Comparison of ENCODE assay signal across 19 mouse cellular contexts in the genomic region with DNA sequence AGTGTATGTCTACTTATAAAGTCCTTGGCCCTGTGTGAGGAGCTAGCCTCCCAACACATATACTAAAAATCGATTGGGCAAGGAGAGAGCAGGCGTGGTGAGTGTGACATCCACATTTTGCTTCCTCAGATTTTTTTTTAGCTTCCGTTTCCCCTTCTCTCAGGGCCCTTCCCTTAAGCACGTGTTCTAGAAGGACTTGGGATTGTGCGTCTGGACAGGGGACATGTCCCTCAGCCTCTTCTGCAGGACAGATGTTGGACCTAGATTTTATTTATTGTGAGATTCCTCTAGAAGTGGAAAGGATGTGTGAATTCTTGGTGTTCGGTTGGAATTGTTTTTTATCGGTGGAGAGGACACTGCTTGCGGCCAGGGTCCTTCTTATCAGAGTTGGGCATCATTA. TPM values are rescaled to one million over a fixed set of nuclear protein-coding genes. Genes with fewer than 3 reads are reported as not detected.
DNase-seq lines count a peak whose midpoint lies in the region; ATAC-seq and TF ChIP-seq lines count a peak whose summit lies in the region.
"Had no signal": no experiment of that assay in that cellular context is flagged by ENCODE, and none has a peak within 500 bp of the region (broad histone marks: within the 10 kb centered on the region; RNA-seq: fewer than 3 reads in every experiment).

No protein-coding gene starts in this region.

- intact Hi-C loops in heart, postnatal 14 days (cut with DNase I), result no loop called here

- peaks cover 4% of the 10 kb centered on the region; the same call in 1 of the 2 replicates for H3K36me3 ChIP-seq in heart, embryonic 10.5 days
- H3K36me3 ChIP-seq in liver, adult 2 months (ENCODE audit: control insufficient read depth, insufficient read depth, low read length), result no peaks in the 10 kb centered on the region
- no peaks in the 10 kb centered on the region for H3K36me3 ChIP-seq in intestine, embryonic 15.5 days
- no peaks in the 10 kb centered on the region for H3K36me3 ChIP-seq in macrophage (ENCODE audit: inconsistent target)
- H3K36me3 ChIP-seq in forebrain, embryonic 15.5 days, result no peaks in the 10 kb centered on the region
- H3K36me3 ChIP-seq: midbrain, embryonic 13.5 days had no signal

- no peak for DNase-seq in heart, embryonic 10.5 days (ENCODE audit: low spot score)
- DNase-seq in heart, postnatal 14 days, result no peak
- peak; percentile 31 for DNase-seq in liver, adult 2 months (ENCODE audit: extremely low read depth, low read depth, low spot score)
- DNase-seq in liver, result no peak
- DNase-seq in layer of hippocampus, adult 9-11 months, result no peak
- DNase-seq: cerebellum, adult 8-10 months; gastrocnemius, postnatal 36 days; lung, adult 2 months; thymus, postnatal 36 days had no signal

- H3K4me1 ChIP-seq in heart, embryonic 10.5 days, result peaks cover 74% of the 10 kb centered on the region
- H3K4me1 ChIP-seq in liver, adult 2 months (ENCODE audit: control insufficient read depth, insufficient read depth, low read length), result peaks cover 68% of the 10 kb centered on the region
- H3K4me1 ChIP-seq in intestine, embryonic 15.5 days (replicated peaks), result peaks cover 52% of the 10 kb centered on the region
- H3K4me1 ChIP-seq in forebrain, embryonic 15.5 days, result peaks cover 29% of the 10 kb centered on the region

- peaks cover 54% of the 10 kb centered on the region; the same call in 1 of the 2 replicates for H3K79me2 ChIP-seq in liver, adult 2 months (ENCODE audit: control insufficient read depth, insufficient read depth, low read length)
- H3K79me2 ChIP-seq in macrophage (ENCODE audit: inconsistent target), result peaks cover 80% of the 10 kb centered on the region

- no peak for TF ChIP-seq POLR2A in liver, adult 2 months (IDR thresholded peaks at IDR 0.05; ENCODE audit: extremely low read depth, insufficient read depth, low read length)

- ATAC-seq in intestine, embryonic 15.5 days, result no peak
- ATAC-seq in forebrain, embryonic 15.5 days (replicated peaks), result no peak
- ATAC-seq: forebrain, embryonic 14.5 days; midbrain, embryonic 13.5 days had no signal

- peak overlapping the region; percentile 22 for H3K4me2 ChIP-seq in intestine, embryonic 15.5 days (replicated peaks)
- H3K4me2 ChIP-seq in forebrain, embryonic 15.5 days (replicated peaks), result no peak overlapping the region
- H3K4me2 ChIP-seq: embryonic facial prominence, embryonic 12.5 days; midbrain, embryonic 13.5 days; neural tube, embryonic 12.5 days had no signal

- TF ChIP-seq CTCF in liver, adult 2 months (IDR thresholded peaks at IDR 0.05; ENCODE audit: low read depth, low read length), result no peak

- 76% methylated on average over 8 of the region's 8 CpGs for WGBS in heart, embryonic 10.5 days
- WGBS in liver, adult 2 months, result 48% methylated on average over 8 of the region's 8 CpGs
- WGBS in intestine, embryonic 15.5 days, result 63% methylated on average over 8 of the region's 8 CpGs
- 59% methylated on average over 8 of the region's 8 CpGs for WGBS in macrophage (ENCODE audit: missing documents)
- 87% methylated on average over 8 of the region's 8 CpGs for WGBS in forebrain, embryonic 15.5 days

- H3K4me3 ChIP-seq in heart, embryonic 10.5 days, result no peak overlapping the region
- no peak overlapping the region for H3K4me3 ChIP-seq in liver, adult 2 months (ENCODE audit: insufficient read depth, low read depth, low read length)
- no peak overlapping the region for H3K4me3 ChIP-seq in intestine, embryonic 15.5 days (replicated peaks)
- no peak overlapping the region for H3K4me3 ChIP-seq in macrophage (ENCODE audit: inconsistent target)
- no peak overlapping the region for H3K4me3 ChIP-seq in forebrain, embryonic 15.5 days
- H3K4me3 ChIP-seq: embryonic facial prominence, embryonic 12.5 days; left cerebral cortex, adult 2 months; limb, embryonic 10.5 days; midbrain, embryonic 13.5 days; neural tube, embryonic 12.5 days had no signal

- H3K9ac ChIP-seq in liver, adult 2 months (ENCODE audit: low read depth, low read length), result 0 out of 2 replicates have a peak overlapping the region, but pooled peaks have one; percentile 23
- no peak overlapping the region for H3K9ac ChIP-seq in intestine, embryonic 15.5 days
- no peak overlapping the region for H3K9ac ChIP-seq in forebrain, embryonic 15.5 days (replicated peaks)
- H3K9ac ChIP-seq: embryonic facial prominence, embryonic 12.5 days; midbrain, embryonic 13.5 days; neural tube, embryonic 12.5 days had no signal

- H3K27me3 ChIP-seq in heart, embryonic 10.5 days (ENCODE audit: insufficient read depth, poor library complexity, severe bottlenecking), result 0 out of 2 replicates have a peak, but pooled peaks cover 1% of the 10 kb centered on the region
- no peaks in the 10 kb centered on the region for H3K27me3 ChIP-seq in liver, adult 2 months (ENCODE audit: control insufficient read depth, insufficient read depth, low read length)
- no peaks in the 10 kb centered on the region for H3K27me3 ChIP-seq in intestine, embryonic 15.5 days (replicated peaks)
- H3K27me3 ChIP-seq in forebrain, embryonic 15.5 days, result no peaks in the 10 kb centered on the region
- H3K27me3 ChIP-seq: embryonic facial prominence, embryonic 12.5 days; midbrain, embryonic 13.5 days; neural tube, embryonic 12.5 days had no signal

- H3K27ac ChIP-seq in heart, embryonic 10.5 days, result peak overlapping the region; percentile 10; the same call in 1 of the 2 replicates
- peak overlapping the region; percentile 91 for H3K27ac ChIP-seq in liver, adult 2 months (replicated peaks; ENCODE audit: insufficient read depth, low read depth, low read length)
- H3K27ac ChIP-seq in intestine, embryonic 15.5 days, result peak overlapping the region; percentile 72
- peak overlapping the region; percentile 36 for H3K27ac ChIP-seq in macrophage
- no peak overlapping the region for H3K27ac ChIP-seq in forebrain, embryonic 15.5 days (replicated peaks)
- H3K27ac ChIP-seq: embryonic facial prominence, embryonic 12.5 days; hindbrain, embryonic 10.5 days; left cerebral cortex, adult 2 months; limb, embryonic 10.5 days; midbrain, embryonic 13.5 days; neural tube, embryonic 12.5 days had no signal

- H3K9me3 ChIP-seq in heart, embryonic 10.5 days, result no peaks in the 10 kb centered on the region
- H3K9me3 ChIP-seq in intestine, embryonic 15.5 days, result no peaks in the 10 kb centered on the region
- no peaks in the 10 kb centered on the region for H3K9me3 ChIP-seq in forebrain, embryonic 15.5 days
- H3K9me3 ChIP-seq: embryonic facial prominence, embryonic 12.5 days; hindbrain, embryonic 10.5 days; limb, embryonic 10.5 days; midbrain, embryonic 13.5 days; neural tube, embryonic 12.5 days had no signal

RNA-seq across cellular contexts. Expression of gene Slc12a7, which starts 34.3 kb away (rescaled TPM):
- polyA plus RNA-seq in heart, embryonic 10.5 days (2016; fragmentation: Nextera tagmentation; extraction: Ambion mirVana), result 36.3 and 46.7 TPM in 2 replicates
- 100 to 1,000 TPM; 151 to 165 TPM for total RNA-seq in heart, postnatal 14 days (2021)
- 38.0 and 48.6 TPM in 2 replicates for total RNA-seq in liver, adult 2 months (2014; rRNA removed)
- 69.9 and 91.0 TPM in 2 replicates for polyA plus RNA-seq in liver, adult 2 months (2012; rRNA removed)
- 25.3 and 27.4 TPM in 2 replicates for polyA plus RNA-seq in intestine, embryonic 15.5 days (2015; fragmentation: Nextera tagmentation; extraction: Ambion mirVana)
- 100 to 1,000 TPM in 14 of 26 experiments, 10 to 100 TPM in 12; 34.2 to 449 (median 101) TPM for total RNA-seq in macrophage (2018; cell fraction: chromatin; rRNA removed)
- 10 to 100 TPM; 14.1 to 42.5 (median 27.8) TPM for total RNA-seq in macrophage (2018; cell fraction: cytosol; rRNA removed)
- 100 to 1,000 TPM in 5 of 26 experiments, 10 to 100 TPM in 21; 45.9 to 354 (median 67.7) TPM for total RNA-seq in macrophage (2018; cell fraction: nucleus; rRNA removed)
- polyA plus RNA-seq in macrophage (2018), result 20.1 to 50.4 TPM (median 26.2 TPM) in 3 replicates
- 16.3 and 18.4 TPM in 2 replicates for polyA plus RNA-seq in forebrain, embryonic 15.5 days (2015; fragmentation: Nextera tagmentation; extraction: Ambion mirVana)
